Mouse (Mus musculus) forebrain, embryonic 16.5 days (tissue): ENCODE results near the gene Nme7. TPM values are rescaled to one million over a fixed set of nuclear protein-coding genes. Genes with fewer than 3 reads are reported as not detected.

Experiments used
- ATAC-seq: fragments of 200-750 bp; cut with Nextera tagmentation; 2 replicates; pipeline ENCODE4 v1.8.0; 2017; ENCODE audit warnings: mild to moderate bottlenecking, moderate library complexity
- H3K27ac ChIP-seq: fragments of 300-500 bp; sonication (generic); 2 replicates; pipeline ENCODE4 v1.5.1; 2014; ENCODE audit warnings: low read length, control low read depth
- H3K27me3 ChIP-seq: fragments of 300-500 bp; sonication (generic); replicated peaks from 2 replicates; pipeline ENCODE4 v1.6.1; 2014; ENCODE audit warnings: low read length; ENCODE audit not compliant: control insufficient read depth, insufficient read depth
- H3K36me3 ChIP-seq: fragments of 300-500 bp; sonication (generic); 2 replicates; pipeline ENCODE4 v1.6.1; 2014; ENCODE audit not compliant: control insufficient read depth, insufficient read depth
- H3K4me1 ChIP-seq: fragments of 300-500 bp; sonication (generic); replicated peaks from 2 replicates; pipeline ENCODE4 v1.6.1; 2014; ENCODE audit warnings: low read length; ENCODE audit not compliant: control insufficient read depth, insufficient read depth
- H3K4me2 ChIP-seq: fragments of 300-500 bp; sonication (generic); 2 replicates; pipeline ENCODE4 v1.6.1; 2014; ENCODE audit warnings: mild to moderate bottlenecking, low read length, control low read depth
- H3K4me3 ChIP-seq: fragments of 300-500 bp; sonication (generic); replicated peaks from 2 replicates; pipeline ENCODE4 v1.5.1; 2014; ENCODE audit warnings: mild to moderate bottlenecking, low read length, control low read depth
- H3K9ac ChIP-seq: fragments of 300-500 bp; sonication (generic); replicated peaks from 2 replicates; pipeline ENCODE4 v1.6.1; 2014; ENCODE audit warnings: low read depth, low read length, control low read depth
- H3K9me3 ChIP-seq: fragments of 300-500 bp; sonication (generic); 2 replicates; pipeline ENCODE4 v1.6.1; 2016; ENCODE audit warnings: low read length; ENCODE audit not compliant: control insufficient read depth
- WGBS: fragments of 180-500 bp; shearing (Covaris S2); extraction: QIAGEN DNeasy Blood & Tissue Kit; methylation state at CpG from one replicate; pipeline ENCODE4 v1.1.7; 2014; 5-methylcytosine and 5-hydroxymethylcytosine counted together
- polyA plus RNA-seq: library from polyadenylated mRNA; unstranded; fragments of >200 nt; fragmentation: Nextera tagmentation; extraction: Ambion mirVana; gene quantifications from 2 replicates; pipeline ENCODE4 v1.2.1, GENCODE M21; 2015

Gene Nme7
- polyA plus RNA-seq, 1 experiment from 2014 or later: 43.3 TPM

DNA sequence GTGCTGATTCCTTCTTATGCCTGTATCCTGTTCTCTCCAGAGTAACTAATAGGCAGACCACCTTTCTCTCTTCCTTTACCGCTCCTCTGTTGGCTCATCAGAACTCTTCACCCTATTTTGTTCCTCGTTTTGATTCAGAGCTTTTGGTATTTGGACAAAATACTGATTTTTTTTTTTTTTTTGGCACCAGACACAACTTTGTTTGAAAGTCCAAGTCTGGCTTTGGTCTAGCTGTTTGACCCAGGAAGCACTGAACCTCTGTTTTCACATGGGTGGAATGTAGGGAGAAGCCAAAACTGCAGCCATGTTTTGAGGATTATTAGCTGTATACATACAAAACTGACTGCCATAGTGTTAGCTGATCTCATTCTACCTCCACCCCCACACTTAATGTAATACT is 21.0 kb downstream of the Nme7 start:
- WGBS: 85% methylated on average over 2 of the region's 2 CpGs
- H3K9me3 ChIP-seq: no peaks in the 10 kb centered on the region
- ATAC-seq: no peak
- H3K27me3 ChIP-seq: no peaks in the 10 kb centered on the region
- no peak overlapping the region for H3K4me2 ChIP-seq
- H3K4me1 ChIP-seq: peaks cover 2% of the 10 kb centered on the region
- peaks cover 2% of the 10 kb centered on the region; the same call in 1 of the 2 replicates for H3K36me3 ChIP-seq
- no peak overlapping the region for H3K27ac ChIP-seq
- no peak overlapping the region for H3K9ac ChIP-seq
- H3K4me3 ChIP-seq: no peak overlapping the region

DNA sequence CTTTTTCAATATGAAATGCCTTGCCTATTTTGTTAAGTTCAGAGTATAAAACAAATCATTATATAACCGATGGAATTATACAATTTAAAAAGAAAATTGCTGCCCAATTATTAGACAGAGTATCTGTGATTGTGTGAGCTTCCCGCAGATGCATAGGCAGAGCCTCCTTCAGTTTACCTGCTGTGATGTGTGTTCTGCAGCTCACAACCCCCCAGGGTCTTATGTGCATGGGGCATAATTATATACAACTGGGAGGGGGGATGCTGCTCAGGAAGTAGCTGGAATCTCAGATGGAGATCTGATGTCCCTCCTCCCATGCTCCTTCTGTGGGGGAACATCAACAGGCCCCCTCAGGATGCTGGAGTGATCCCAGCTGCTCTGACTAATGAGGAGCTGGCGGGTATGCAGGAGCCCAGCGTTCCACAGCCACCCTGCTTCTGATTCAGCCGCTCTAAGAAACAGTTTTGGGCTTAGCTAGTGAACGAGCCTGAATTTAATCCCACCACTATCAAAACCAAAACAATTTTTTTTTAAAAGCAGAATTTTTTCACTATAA is 22.8 kb downstream of the Nme7 start:
- H3K27ac ChIP-seq: no peak overlapping the region
- peaks cover 2% of the 10 kb centered on the region; the same call in 1 of the 2 replicates for H3K36me3 ChIP-seq
- no peak overlapping the region for H3K4me2 ChIP-seq
- WGBS: 39% methylated on average over 6 of the region's 6 CpGs
- ATAC-seq: peak; percentile 73
- H3K27me3 ChIP-seq: no peaks in the 10 kb centered on the region
- no peaks in the 10 kb centered on the region for H3K9me3 ChIP-seq
- no peak overlapping the region for H3K4me3 ChIP-seq
- H3K4me1 ChIP-seq: peaks cover 2% of the 10 kb centered on the region
- H3K9ac ChIP-seq: 0 out of 2 replicates have a peak overlapping the region, but pooled peaks have one; percentile 22

DNA sequence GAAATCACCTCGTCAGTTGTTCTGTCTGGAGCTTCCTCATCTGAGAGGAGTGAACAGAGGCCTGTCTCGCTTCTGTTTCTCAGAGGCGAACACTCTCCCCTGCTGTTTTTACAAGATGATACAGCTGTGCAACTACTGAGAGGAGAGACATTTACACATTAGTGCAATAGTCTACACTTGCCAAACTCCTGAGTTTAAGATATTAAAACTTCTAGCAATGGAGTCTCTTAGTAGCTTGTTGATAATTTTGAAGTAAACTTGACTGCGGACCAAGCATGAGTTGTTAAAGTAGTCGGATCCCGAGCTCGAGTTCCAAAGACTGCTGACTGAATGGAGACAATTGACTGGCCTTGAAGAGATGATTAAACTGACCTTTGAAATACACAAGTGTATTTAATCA is 23.8 kb downstream of the Nme7 start:
- H3K4me2 ChIP-seq: no peak overlapping the region
- no peaks in the 10 kb centered on the region for H3K27me3 ChIP-seq
- H3K4me3 ChIP-seq: no peak overlapping the region
- no peak overlapping the region for H3K9ac ChIP-seq
- 76% methylated on average over 7 of the region's 7 CpGs for WGBS
- H3K36me3 ChIP-seq: peaks cover 2% of the 10 kb centered on the region; the same call in 1 of the 2 replicates
- H3K4me1 ChIP-seq: peaks cover 2% of the 10 kb centered on the region
- no peak for ATAC-seq
- no peak overlapping the region for H3K27ac ChIP-seq
- H3K9me3 ChIP-seq: no peaks in the 10 kb centered on the region

DNA sequence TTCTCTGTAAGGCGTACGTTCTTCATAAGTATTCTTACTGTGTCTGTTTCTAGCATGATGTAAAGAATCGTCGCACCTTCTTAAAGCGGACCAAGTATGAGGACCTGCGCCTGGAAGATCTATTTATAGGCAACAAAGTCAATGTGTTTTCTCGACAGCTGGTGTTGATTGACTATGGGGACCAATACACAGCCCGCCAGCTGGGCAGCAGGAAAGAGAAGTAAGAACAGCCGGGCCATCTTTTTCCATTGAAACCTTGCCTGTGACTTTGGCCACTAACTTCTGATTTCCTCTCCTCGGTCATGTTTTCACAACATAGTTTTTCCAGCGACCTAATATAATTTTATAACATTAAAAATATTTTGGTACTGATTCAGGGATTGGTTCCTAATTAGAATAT is 28.6 kb downstream of the Nme7 start:
- peaks cover 2% of the 10 kb centered on the region for H3K36me3 ChIP-seq
- ATAC-seq: no peak
- WGBS: 86% methylated on average over 11 of the region's 11 CpGs
- no peak overlapping the region for H3K4me2 ChIP-seq
- H3K4me1 ChIP-seq: no peaks in the 10 kb centered on the region
- no peak overlapping the region for H3K4me3 ChIP-seq
- H3K9me3 ChIP-seq: no peaks in the 10 kb centered on the region
- H3K27ac ChIP-seq: no peak overlapping the region
- H3K9ac ChIP-seq: no peak overlapping the region
- H3K27me3 ChIP-seq: no peaks in the 10 kb centered on the region

DNA sequence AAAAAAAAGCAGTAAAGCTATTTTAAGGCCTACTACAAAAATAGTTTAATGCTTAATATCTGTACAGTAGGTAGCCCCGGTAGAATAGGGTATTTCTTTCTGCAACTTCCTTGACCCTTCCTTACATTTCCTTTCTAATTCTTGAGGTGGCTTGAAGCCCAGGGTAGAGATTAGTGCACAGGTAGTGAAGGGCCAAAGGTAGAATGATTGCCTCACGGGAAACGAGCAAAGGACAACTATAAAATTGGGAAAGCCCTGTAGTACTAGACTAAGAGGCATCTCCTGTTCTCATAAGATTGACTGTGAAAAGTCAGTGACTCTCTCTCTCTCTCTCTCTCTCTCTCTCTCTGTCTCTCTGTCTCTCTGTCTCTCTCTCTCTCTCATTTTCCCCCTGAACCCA is 31.5 kb downstream of the Nme7 start:
- WGBS: 96% methylated on average over 3 of the region's 3 CpGs
- no peak for ATAC-seq
- Histone ChIP-seq H3K4me1 (no peaks in the 10 kb centered on the region), H3K9ac (no peak overlapping the region), H3K4me2 (no peak overlapping the region), H3K27me3 (no peaks in the 10 kb centered on the region), H3K9me3 (no peaks in the 10 kb centered on the region), H3K4me3 (no peak overlapping the region), H3K36me3 (no peaks in the 10 kb centered on the region; the same call in 1 of the 2 replicates), H3K27ac (no peak overlapping the region)

DNA sequence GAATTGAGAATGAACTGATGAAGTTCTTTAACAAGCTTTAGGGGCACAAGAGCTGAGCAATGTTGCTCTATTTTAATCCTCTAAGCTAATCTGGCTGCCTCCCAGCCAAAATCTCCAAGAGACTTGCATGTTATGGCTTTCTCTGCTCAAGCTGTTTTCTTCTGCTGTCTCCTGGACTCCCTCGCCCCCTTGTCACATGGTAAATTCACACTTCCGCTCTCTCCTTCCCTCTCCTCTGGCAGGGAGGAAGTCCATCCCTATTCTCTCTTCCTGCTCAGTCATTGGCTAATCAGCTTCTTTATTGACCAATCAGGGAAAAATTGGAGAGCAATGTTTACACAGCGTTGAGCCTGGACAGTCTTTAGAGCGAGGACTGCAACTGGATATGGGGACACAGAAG is 31.9 kb downstream of the Nme7 start:
- H3K36me3 ChIP-seq: peaks cover under 1% of the 10 kb centered on the region
- no peak overlapping the region for H3K9ac ChIP-seq
- H3K4me3 ChIP-seq: no peak overlapping the region
- no peak overlapping the region for H3K27ac ChIP-seq
- no peaks in the 10 kb centered on the region for H3K9me3 ChIP-seq
- no peak for ATAC-seq
- no peaks in the 10 kb centered on the region for H3K27me3 ChIP-seq
- WGBS: 86% methylated on average over 4 of the region's 4 CpGs
- no peak overlapping the region for H3K4me2 ChIP-seq
- no peaks in the 10 kb centered on the region for H3K4me1 ChIP-seq

DNA sequence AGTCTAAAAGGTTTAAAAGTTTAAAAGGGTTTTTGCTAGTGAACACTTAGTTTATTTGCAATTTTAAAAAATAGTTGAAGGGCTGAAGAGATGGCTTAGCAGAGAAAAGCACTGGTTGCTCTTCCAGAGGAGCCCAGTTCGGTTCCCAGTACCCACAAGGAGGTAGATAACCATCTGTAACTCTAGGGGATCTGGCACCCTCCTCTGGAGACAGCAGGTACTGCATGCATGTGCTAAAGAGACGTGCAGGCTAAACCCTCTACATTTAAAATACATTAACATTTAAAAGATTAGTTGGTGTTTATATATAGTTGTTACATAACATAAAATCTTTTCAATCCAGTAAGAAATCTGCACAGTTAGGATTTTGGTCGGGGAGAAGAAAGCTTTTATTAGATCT is 38.2 kb downstream of the Nme7 start:
- no peak overlapping the region for H3K27ac ChIP-seq
- WGBS: 88% methylated on average over 3 of the region's 3 CpGs

DNA sequence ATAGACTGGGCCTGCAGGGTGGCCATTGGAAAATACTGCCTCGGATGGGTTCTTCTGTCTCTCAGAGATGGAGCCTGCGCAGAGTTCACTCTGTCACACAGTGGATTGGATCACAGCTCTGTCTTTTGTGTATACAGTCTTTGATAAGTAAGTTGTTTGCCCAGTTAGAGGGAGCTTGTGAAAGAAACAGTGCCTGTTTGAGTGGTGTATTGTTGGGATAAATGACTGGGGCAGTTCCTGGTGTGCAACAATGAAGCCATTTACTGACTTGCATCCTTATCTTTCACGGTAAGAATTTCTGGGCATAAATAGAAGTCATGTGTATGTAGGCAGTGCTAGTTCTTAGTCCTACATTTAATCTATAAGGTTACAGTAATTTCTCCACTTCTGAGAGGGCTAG is 49.5 kb downstream of the Nme7 start:
- H3K4me1 ChIP-seq: peaks cover 3% of the 10 kb centered on the region; the same call in 1 of the 2 replicates
- H3K4me2 ChIP-seq: no peak overlapping the region
- H3K9me3 ChIP-seq: no peaks in the 10 kb centered on the region
- WGBS: 33% methylated on average over 3 of the region's 3 CpGs
- ATAC-seq: no peak
- H3K27ac ChIP-seq: no peak overlapping the region
- H3K9ac ChIP-seq: no peak overlapping the region
- no peaks in the 10 kb centered on the region for H3K27me3 ChIP-seq
- no peak overlapping the region for H3K4me3 ChIP-seq
- peaks cover under 1% of the 10 kb centered on the region; the same call in 1 of the 2 replicates for H3K36me3 ChIP-seq

More for the DNA sequence above, 38.2 kb downstream of the Nme7 start:
- H3K9me3 ChIP-seq: 0 out of 2 replicates have a peak, but pooled peaks cover 2% of the 10 kb centered on the region
- no peaks in the 10 kb centered on the region for H3K27me3 ChIP-seq
- no peak overlapping the region for H3K4me2 ChIP-seq
- H3K36me3 ChIP-seq: peaks cover 11% of the 10 kb centered on the region
- H3K4me1 ChIP-seq: no peaks in the 10 kb centered on the region
- H3K9ac ChIP-seq: no peak overlapping the region
- H3K4me3 ChIP-seq: no peak overlapping the region
- no peak for ATAC-seq

DNA sequence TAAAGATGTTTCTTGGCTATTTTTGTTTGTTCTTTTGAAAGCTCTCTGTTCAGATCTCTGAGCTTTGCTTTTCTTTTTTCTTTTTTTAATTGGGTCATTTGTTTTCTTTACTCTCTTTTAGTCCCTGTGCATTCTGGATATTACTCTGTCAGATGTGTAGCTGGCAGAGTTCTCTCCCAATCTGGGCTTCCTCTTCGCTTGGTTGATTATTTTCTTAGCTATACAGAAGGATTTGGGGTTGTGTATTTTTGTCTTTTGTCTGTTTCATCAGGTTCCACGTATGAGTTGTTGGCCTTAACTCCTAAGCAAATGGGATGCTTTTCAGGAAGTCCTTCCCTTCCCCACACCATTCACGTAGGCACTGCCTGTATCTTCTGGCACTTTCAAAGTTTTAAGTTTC is 54.1 kb downstream of the Nme7 start:
- Histone ChIP-seq H3K4me1 (peaks cover 6% of the 10 kb centered on the region; the same call in 1 of the 2 replicates), H3K27me3 (no peaks in the 10 kb centered on the region), H3K4me3 (no peak overlapping the region), H3K9me3 (no peaks in the 10 kb centered on the region), H3K36me3 (no peaks in the 10 kb centered on the region), H3K9ac (no peak overlapping the region), H3K27ac (peak overlapping the region; percentile 41), H3K4me2 (no peak overlapping the region)
- ATAC-seq: peak; percentile 51
- WGBS: 33% methylated on average over 3 of the region's 3 CpGs

DNA sequence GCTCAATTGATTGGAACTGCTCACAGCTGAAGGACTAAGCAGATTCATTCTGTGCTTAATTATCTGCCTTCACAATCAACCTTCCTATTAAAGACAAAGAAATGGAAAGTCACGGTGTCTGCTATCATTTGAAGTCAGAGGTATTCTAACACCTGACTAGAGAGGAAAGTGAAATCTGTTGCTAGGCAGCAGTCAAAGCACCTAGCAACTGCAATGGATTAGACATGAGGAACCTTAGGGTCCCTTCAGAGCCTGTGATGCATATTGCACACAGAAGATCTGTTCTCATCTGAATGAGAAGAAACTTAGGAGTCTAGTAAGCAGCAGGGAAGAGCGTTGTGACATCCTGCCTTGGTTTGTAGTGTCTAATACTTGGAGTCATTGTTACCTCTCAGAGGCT is 58.1 kb downstream of the Nme7 start:
- no peak overlapping the region for H3K4me3 ChIP-seq
- peak; percentile 61 for ATAC-seq
- H3K9ac ChIP-seq: no peak overlapping the region
- H3K4me2 ChIP-seq: no peak overlapping the region
- H3K27ac ChIP-seq: peak overlapping the region; percentile 37; the same call in 1 of the 2 replicates
- no peaks in the 10 kb centered on the region for H3K27me3 ChIP-seq
- H3K36me3 ChIP-seq: no peaks in the 10 kb centered on the region
- WGBS: 36% methylated on average over 2 of the region's 2 CpGs
- H3K9me3 ChIP-seq: no peaks in the 10 kb centered on the region
- H3K4me1 ChIP-seq: peaks cover 6% of the 10 kb centered on the region; the same call in 1 of the 2 replicates
